Mouse (Mus musculus) forebrain, embryonic 15.5 days (tissue): Measurements from ENCODE around the gene Map1b. TPM values are rescaled to one million over a fixed set of nuclear protein-coding genes. Genes with fewer than 3 reads are reported as not detected.

Experiments
- ATAC-seq: fragments of 200-750 bp; cut with Nextera tagmentation; replicated peaks from 2 replicates; pipeline ENCODE4 v1.8.0; 2017; ENCODE audit warnings: mild to moderate bottlenecking, moderate TSS enrichment, moderate library complexity
- H3K27ac ChIP-seq: fragments of 300-500 bp; sonication (generic); replicated peaks from 2 replicates; pipeline ENCODE4 v1.5.1; 2015; ENCODE audit warnings: mild to moderate bottlenecking, inconsistent platforms
- H3K27me3 ChIP-seq: fragments of 300-500 bp; sonication (generic); 2 replicates; pipeline ENCODE4 v1.6.1; 2015; ENCODE audit warnings: inconsistent platforms
- H3K36me3 ChIP-seq: fragments of 300-500 bp; sonication (generic); 2 replicates; pipeline ENCODE4 v1.6.1; 2015; ENCODE audit warnings: mild to moderate bottlenecking, inconsistent platforms
- H3K4me1 ChIP-seq: fragments of 300-500 bp; sonication (generic); 2 replicates; pipeline ENCODE4 v1.6.1; 2015; ENCODE audit warnings: inconsistent platforms
- H3K4me2 ChIP-seq: fragments of 300-500 bp; sonication (generic); replicated peaks from 2 replicates; pipeline ENCODE4 v1.6.1; 2015; ENCODE audit warnings: mild to moderate bottlenecking, inconsistent platforms
- H3K4me3 ChIP-seq: fragments of 300-500 bp; sonication (generic); 2 replicates; pipeline ENCODE4 v1.5.1; 2015; ENCODE audit warnings: mild to moderate bottlenecking, inconsistent platforms
- H3K9ac ChIP-seq: fragments of 300-500 bp; sonication (generic); replicated peaks from 2 replicates; pipeline ENCODE4 v1.6.1; 2015; ENCODE audit warnings: mild to moderate bottlenecking, inconsistent platforms
- H3K9me3 ChIP-seq: fragments of 300-500 bp; sonication (generic); 2 replicates; pipeline ENCODE4 v1.6.1; 2016; ENCODE audit warnings: inconsistent platforms
- WGBS: fragments of 180-500 bp; shearing (Covaris S2); methylation state at CpG from one replicate; pipeline ENCODE4 v1.1.7; 2015; ENCODE audit warnings: mixed read lengths; 5-methylcytosine and 5-hydroxymethylcytosine counted together
- polyA plus RNA-seq: library from polyadenylated mRNA; unstranded; fragments of >200 nt; fragmentation: Nextera tagmentation; extraction: Ambion mirVana; gene quantifications from 2 replicates; pipeline ENCODE4 v1.2.1, GENCODE M21; 2015

The Map1b gene
- polyA plus RNA-seq, 1 experiment from 2014 or later, result 1,899 TPM

DNA sequence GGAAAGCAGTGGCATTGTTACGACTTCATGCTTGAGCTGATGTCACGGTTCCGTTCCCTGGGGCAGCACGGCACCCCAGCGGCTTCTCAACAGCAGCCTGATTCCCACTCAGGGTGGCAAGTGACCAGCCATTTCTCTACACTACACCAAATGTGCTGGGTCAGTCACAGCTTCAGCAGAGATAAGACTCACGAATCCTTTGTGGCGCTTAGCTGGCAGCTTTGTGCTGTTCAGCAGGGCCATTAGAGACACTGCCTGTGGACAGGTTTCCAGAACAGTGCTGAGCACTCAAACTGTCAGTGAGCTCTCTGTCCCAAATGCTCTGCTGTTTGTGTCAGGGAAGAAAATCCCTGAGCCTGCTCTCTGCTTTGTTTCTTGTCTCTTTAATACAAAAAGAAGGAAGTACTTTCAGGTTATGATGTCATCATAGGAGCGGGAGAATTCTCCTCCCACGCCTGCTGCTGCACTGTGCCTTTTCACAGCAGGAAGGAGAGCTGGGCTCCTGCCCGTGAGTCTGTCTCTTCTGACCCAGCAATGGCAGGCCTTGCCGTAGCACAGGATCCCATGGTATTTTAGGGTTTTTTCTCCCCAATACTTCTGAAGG is 103.8 kb downstream of the Map1b start:
- H3K9ac ChIP-seq, result no peak overlapping the region
- WGBS, result 44% methylated on average over 11 of the region's 11 CpGs
- no peak overlapping the region for H3K4me2 ChIP-seq
- peak overlapping the region; percentile 49 for H3K27ac ChIP-seq
- peaks cover 30% of the 10 kb centered on the region for H3K4me1 ChIP-seq
- H3K27me3 ChIP-seq, result no peaks in the 10 kb centered on the region
- ATAC-seq, result no peak
- peaks cover 14% of the 10 kb centered on the region; the same call in 1 of the 2 replicates for H3K36me3 ChIP-seq
- H3K9me3 ChIP-seq, result no peaks in the 10 kb centered on the region
- H3K4me3 ChIP-seq, result no peak overlapping the region

DNA sequence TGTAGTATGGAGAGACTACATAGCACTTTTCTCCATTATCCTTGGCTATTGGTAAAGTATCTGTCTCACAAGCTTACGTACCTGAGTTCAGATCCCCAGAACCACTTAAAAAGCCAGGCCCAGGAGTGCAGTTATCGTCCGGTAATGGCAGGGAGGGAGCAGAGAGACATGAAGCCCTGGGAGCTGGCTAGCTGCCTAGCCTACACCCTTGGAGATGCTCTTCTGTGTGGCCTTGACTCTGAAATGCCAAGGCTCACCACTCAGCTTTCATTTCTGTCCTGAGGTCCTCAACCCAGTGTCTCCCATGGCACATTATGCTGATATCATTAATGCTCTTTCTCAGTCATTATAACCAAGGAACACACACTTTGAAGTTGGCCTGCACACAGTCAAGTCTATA is 104.6 kb downstream of the Map1b start:
- ATAC-seq, result no peak
- no peak overlapping the region for H3K27ac ChIP-seq
- no peak overlapping the region for H3K9ac ChIP-seq
- 91% methylated on average over 3 of the region's 3 CpGs for WGBS
- H3K4me1 ChIP-seq, result peaks cover 30% of the 10 kb centered on the region
- H3K4me2 ChIP-seq, result no peak overlapping the region
- H3K4me3 ChIP-seq, result no peak overlapping the region
- H3K36me3 ChIP-seq, result peaks cover 14% of the 10 kb centered on the region; the same call in 1 of the 2 replicates
- H3K9me3 ChIP-seq, result no peaks in the 10 kb centered on the region
- no peaks in the 10 kb centered on the region for H3K27me3 ChIP-seq

DNA sequence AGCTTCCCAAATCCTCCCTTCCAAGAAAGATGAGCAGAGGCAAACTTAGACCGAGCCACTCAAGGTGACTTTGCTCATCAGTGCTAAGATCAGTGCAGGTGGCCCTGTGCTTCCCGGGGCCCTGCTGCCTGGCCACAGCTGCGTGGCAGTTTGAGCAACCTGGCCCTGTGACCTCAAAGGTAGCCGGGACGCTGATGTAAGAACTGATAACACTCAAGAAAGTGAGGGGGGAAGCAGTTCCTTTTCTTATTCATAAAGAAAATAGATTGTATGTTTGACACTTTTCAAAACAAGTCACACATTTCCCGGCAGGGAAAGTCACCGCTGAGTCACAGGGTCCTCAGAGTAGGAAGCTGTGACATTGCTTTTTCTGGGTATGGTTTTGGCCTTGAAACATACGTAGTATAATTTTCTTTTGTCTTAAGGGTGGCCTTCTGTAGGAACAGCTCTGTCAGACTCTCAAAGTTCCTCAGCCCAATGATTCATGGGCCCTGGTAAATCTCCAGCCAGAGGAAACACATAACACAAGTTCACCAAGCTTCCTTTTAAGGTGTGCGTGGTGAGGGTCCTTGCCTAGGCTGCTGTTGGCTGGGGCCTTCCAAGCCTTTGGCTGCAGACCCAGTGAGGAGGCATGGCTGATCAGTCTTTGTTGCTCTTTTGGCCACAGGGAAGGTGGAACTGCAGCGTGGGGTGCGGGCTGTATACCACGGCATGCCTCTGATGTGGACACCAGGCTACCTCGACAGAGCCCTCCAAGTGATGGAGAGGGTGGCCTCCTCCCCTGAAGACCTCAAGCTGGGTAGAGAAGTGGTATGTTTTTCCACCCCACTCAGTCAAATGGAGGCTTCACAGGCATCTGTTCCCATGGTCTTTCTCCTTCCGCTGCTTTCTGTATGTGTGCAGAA is 105.5 kb downstream of the Map1b start:
- no peak overlapping the region for H3K9ac ChIP-seq
- ATAC-seq, result no peak
- H3K36me3 ChIP-seq, result peaks cover 14% of the 10 kb centered on the region; the same call in 1 of the 2 replicates
- no peak overlapping the region for H3K4me3 ChIP-seq
- H3K27me3 ChIP-seq, result no peaks in the 10 kb centered on the region
- H3K4me1 ChIP-seq, result peaks cover 30% of the 10 kb centered on the region
- WGBS, result 91% methylated on average over 14 of the region's 14 CpGs
- H3K4me2 ChIP-seq, result no peak overlapping the region
- H3K9me3 ChIP-seq, result no peaks in the 10 kb centered on the region
- H3K27ac ChIP-seq, result no peak overlapping the region

DNA sequence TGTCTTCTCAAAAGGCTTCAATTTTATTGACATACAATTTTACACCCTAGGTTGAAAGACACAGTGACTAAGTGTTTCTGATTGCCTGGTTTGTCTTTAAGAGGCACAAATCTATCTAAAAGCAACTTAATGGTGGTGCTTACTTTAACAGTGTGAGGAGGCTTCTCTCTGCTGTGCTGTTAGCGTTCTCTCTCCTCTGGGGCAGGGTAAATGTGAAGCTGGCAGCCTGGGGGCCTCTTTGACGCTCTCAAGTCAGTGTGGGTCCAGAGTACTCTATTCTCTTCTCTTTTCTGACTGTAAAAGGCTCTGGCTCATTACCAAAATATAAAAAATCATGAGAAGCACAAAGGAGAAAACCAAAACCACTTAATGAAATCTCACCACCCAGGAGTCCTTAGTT is 107.1 kb downstream of the Map1b start:
- 19% methylated on average over 2 of the region's 2 CpGs for WGBS

DNA sequence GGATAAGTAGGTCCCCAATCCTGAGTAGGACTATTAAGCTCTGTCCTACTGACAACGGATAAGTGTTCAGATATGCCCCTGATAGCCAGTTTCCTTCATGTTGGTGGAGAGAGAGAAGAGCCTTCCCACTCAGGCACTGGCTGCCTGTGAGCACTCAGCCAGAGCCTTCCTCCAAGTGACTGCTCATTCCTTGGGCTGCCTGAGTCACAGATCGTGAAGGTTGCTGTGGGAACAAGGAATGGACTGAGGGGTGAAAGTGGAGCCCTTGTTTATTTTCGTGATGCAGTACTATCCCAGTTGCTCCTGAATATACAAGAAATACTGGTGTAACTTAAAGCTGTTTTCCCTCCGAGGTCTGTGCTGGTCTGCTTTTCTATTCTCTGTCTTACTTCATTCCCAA is 117.0 kb downstream of the Map1b start:
- Histone ChIP-seq H3K4me1 (peaks cover 31% of the 10 kb centered on the region), H3K9ac (no peak overlapping the region), H3K27ac (no peak overlapping the region), H3K4me3 (no peak overlapping the region), H3K9me3 (no peaks in the 10 kb centered on the region), H3K4me2 (no peak overlapping the region), H3K36me3 (peaks cover 10% of the 10 kb centered on the region), H3K27me3 (no peaks in the 10 kb centered on the region)
- 82% methylated on average over 4 of the region's 4 CpGs for WGBS
- no peak for ATAC-seq

More for the DNA sequence above, 107.1 kb downstream of the Map1b start:
- Histone ChIP-seq H3K9me3 (no peaks in the 10 kb centered on the region), H3K4me1 (peaks cover 27% of the 10 kb centered on the region), H3K4me2 (no peak overlapping the region), H3K27me3 (no peaks in the 10 kb centered on the region), H3K27ac (no peak overlapping the region; the same call in 1 of the 2 replicates), H3K9ac (no peak overlapping the region), H3K36me3 (peaks cover 14% of the 10 kb centered on the region), H3K4me3 (no peak overlapping the region)
- peak; percentile 65; the same call in 1 of the 2 replicates for ATAC-seq

DNA sequence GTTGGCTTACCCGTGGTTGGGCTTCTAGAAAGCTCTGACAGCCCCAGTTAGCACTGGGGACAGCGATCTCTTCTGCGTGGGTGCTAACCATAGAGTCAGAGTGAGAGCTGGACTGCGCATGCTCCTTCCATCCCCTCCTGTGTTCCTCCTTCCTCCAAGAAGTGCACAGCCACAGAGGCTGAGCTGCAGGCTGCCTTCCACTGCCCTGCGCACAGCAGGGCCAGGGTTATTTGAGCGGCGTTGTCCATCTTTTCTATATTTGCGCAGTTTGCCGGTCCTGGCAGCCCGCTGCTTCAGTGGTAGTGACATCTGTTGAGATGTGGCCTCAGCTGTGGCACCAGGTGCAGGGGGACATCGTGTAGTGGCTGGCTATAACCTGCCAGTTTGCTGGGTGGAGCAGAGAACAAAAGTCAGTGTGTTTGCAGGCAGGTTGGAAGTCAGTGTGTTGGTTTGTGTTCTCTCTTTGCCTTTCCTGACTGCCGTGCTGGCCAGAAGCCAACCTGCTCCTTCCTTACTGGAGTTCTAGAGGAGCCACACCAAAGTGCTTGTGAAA is 118.1 kb downstream of the Map1b start:
- 79% methylated on average over 12 of the region's 12 CpGs for WGBS
- peaks cover 31% of the 10 kb centered on the region for H3K4me1 ChIP-seq
- no peaks in the 10 kb centered on the region for H3K9me3 ChIP-seq
- H3K4me3 ChIP-seq, result no peak overlapping the region
- H3K27me3 ChIP-seq, result no peaks in the 10 kb centered on the region
- no peak for ATAC-seq
- peak overlapping the region; percentile 68; the same call in 1 of the 2 replicates for H3K27ac ChIP-seq
- no peak overlapping the region for H3K4me2 ChIP-seq
- H3K36me3 ChIP-seq, result peaks cover 4% of the 10 kb centered on the region; the same call in 1 of the 2 replicates
- no peak overlapping the region for H3K9ac ChIP-seq

DNA sequence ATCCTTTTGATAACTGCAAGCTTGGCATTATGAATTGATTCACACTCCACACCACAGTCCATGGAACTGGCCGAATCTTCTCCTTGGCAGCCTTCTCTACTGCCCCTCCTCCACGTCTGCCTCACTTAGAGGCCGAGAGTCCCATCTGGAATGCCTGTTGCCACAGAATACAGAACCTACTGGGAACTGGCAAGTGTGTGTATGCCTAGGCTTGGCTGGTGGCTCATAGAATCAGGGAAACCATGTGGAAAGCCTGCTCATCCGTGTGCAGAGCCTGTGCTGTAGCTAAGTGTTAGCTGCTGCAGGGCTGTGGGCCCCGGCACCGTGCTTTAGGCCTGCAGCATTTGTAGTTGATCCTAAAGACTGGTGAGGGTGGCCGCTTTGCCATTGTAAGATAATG is 119.1 kb downstream of the Map1b start:
- Histone ChIP-seq H3K9ac (no peak overlapping the region), H3K4me2 (no peak overlapping the region), H3K36me3 (peaks cover 4% of the 10 kb centered on the region; the same call in 1 of the 2 replicates), H3K9me3 (no peaks in the 10 kb centered on the region), H3K4me1 (peaks cover 31% of the 10 kb centered on the region), H3K27ac (peak overlapping the region; percentile 68), H3K27me3 (no peaks in the 10 kb centered on the region), H3K4me3 (no peak overlapping the region)
- WGBS, result 18% methylated on average over 7 of the region's 7 CpGs
- peak; percentile 98 for ATAC-seq

DNA sequence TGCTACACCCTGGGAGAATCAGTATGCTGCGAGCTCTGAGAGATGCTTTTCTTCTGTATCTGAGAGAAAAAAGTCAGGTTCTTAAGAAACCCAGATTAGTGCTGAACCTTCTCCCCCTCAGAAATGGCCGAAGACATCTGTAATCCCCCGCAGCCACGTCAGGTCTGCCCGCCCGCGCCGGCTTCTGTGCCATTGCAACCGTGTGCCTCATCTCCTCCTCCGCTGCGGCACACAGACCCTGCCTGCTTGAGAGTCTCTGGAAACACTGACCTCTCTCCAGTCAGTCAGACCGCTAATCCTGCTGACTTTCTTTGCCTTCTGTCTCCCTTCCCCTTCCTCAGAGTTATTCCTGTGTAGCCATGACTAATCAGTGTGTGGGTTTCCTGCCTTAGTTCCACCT is 120.8 kb downstream of the Map1b start:
- Histone ChIP-seq H3K4me3 (no peak overlapping the region), H3K36me3 (peaks cover 3% of the 10 kb centered on the region; the same call in 1 of the 2 replicates), H3K27me3 (no peaks in the 10 kb centered on the region), H3K4me1 (peaks cover 36% of the 10 kb centered on the region), H3K4me2 (no peak overlapping the region), H3K27ac (no peak overlapping the region), H3K9me3 (no peaks in the 10 kb centered on the region), H3K9ac (no peak overlapping the region)
- WGBS, result 43% methylated on average over 12 of the region's 12 CpGs
- ATAC-seq, result no peak

DNA sequence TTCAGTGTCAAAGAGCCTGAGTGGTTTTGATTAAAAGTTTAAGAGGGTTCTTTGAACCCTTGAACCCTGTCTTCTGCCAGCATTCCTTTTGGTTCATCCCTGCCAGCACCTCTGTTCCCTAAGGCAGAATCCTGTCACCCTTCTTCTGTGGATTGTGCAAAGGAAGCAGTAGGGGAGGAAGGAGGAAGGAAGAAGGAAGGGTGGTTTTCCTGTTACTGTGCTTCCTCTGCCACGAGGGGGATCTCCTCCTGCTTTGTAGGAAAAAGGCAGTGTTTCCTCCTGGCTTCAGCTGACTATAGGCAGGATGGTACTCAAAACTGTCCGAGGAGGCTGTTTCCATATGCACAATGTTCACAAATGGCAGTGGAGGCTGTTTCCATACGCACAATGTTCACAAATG is 121.6 kb downstream of the Map1b start:
- WGBS, result 50% methylated on average over 3 of the region's 3 CpGs
- Histone ChIP-seq H3K4me3 (no peak overlapping the region), H3K9me3 (no peaks in the 10 kb centered on the region), H3K9ac (no peak overlapping the region), H3K4me2 (no peak overlapping the region), H3K27ac (no peak overlapping the region), H3K27me3 (no peaks in the 10 kb centered on the region), H3K4me1 (peaks cover 36% of the 10 kb centered on the region), H3K36me3 (no peaks in the 10 kb centered on the region)
- no peak for ATAC-seq

DNA sequence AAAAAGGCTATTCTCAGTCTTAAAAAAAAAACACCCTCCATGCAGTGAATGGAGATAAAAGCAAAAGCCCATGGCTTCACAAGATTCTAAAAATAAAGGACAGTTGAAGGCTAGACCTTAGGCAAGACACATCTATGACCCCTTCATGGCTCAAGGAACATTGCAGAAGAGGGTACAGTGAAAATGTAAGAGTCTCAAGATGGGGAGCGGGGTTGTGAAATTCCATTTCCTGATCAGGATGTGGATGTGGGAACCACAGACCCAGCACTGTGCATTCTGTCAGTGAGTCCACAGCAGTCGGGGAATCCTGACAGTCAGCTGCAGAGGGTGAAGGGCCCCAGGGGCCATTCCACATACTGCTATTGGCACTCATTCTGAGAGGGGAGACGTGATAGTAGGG is 123.2 kb downstream of the Map1b start:
- H3K4me3 ChIP-seq, result no peak overlapping the region
- no peaks in the 10 kb centered on the region for H3K9me3 ChIP-seq
- no peak for ATAC-seq
- H3K27me3 ChIP-seq, result no peaks in the 10 kb centered on the region
- no peak overlapping the region for H3K4me2 ChIP-seq
- no peak overlapping the region for H3K27ac ChIP-seq
- peaks cover 35% of the 10 kb centered on the region for H3K4me1 ChIP-seq
- H3K36me3 ChIP-seq, result no peaks in the 10 kb centered on the region
- H3K9ac ChIP-seq, result no peak overlapping the region
- 87% methylated on average over 3 of the region's 3 CpGs for WGBS

DNA sequence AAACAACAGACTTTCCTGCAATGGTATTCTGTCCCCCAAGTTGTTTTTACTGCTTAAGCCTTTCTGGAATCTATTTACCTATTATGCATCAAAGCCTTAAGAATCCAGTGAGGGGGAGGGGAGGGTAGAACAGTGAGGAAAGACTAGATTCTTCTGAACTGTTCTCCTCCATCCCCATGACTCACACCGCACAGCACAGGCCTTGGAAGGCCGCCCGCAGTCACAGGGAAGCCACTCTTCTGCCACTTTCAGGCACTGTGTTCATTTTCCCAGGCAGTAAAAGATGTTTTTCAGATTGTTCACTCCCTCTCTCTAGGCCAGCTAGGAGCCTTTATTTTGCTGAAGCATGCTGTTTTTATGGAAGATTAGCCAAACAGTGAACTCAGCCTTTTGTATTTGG is 124.9 kb downstream of the Map1b start:
- peak overlapping the region; percentile 13; the same call in 1 of the 2 replicates for H3K27ac ChIP-seq
- no peak overlapping the region for H3K4me2 ChIP-seq
- H3K27me3 ChIP-seq, result no peaks in the 10 kb centered on the region
- H3K4me3 ChIP-seq, result no peak overlapping the region
- H3K36me3 ChIP-seq, result no peaks in the 10 kb centered on the region
- peaks cover 21% of the 10 kb centered on the region for H3K4me1 ChIP-seq
- no peak overlapping the region for H3K9ac ChIP-seq
- H3K9me3 ChIP-seq, result no peaks in the 10 kb centered on the region
- peak; percentile 68 for ATAC-seq
- 52% methylated on average over 3 of the region's 3 CpGs for WGBS
